Mouse (Mus musculus) left cerebral cortex, postnatal 4 days (tissue): ENCODE measurements around the gene Dhfr. TPM values are rescaled to one million over a fixed set of nuclear protein-coding genes. Genes with fewer than 3 reads are reported as not detected.

ENCODE experiments used
- DNase-seq: peaks from one replicate; pipeline ENCODE4 v3.0.0-alpha.2; 2022
- intact Hi-C: fragments of 180-260 bp; cut with DNase I; formaldehyde crosslinking; loops from one replicate; pipeline ENCODE4 v1.15.1; 2025
- total RNA-seq, 2 experiments: library from RNA; stranded (reverse); gene quantifications; 2 replicates each; pipeline ENCODE4 v1.2.3; 2021

Dhfr gene
- 1 to 10 TPM; 1.8 to 2.1 TPM for total RNA-seq

DNA sequence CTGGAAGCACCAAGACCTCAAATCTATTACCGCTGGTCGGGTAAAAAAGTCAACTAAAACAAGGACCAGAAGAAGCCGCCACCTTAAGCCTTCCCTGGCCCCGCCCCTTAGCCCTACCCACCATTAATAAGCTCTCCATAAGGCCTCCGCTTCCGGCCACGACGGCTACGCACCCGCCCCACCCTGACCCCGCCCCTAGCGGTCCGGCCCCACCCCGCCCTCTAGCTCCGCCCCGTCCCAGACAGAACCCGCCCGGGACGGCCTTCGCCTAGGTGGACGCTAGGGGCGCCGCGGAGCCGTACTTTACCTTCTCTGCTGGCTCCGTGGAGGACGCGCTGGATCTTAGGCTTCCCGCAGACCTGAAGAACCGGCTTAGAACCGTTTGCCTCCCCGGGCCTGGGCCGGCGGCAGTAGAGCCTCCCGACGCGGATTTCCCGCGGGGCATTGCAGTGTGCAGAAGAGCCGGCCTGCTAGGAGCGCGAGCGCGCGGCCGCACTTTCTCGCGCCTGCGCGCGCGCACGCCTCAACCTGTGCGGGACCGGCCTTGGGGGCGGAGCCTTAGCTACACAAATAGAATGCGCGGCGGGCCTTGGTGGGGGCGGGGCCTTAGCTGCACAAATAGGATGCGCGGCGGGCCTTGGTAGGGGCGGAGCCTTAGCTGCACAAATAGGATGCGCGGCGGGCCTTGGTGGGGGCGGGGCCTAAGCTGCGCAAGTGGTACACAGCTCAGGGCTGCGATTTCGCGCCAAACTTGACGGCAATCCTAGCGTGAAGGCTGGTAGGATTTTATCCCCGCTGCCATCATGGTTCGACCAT lies at the start of gene Dhfr, which contains the start of gene Msh3:
TSS of gene Dhfr (plus strand) at position 271 of the 816 bp plus-strand sequence.
TSS of gene Msh3 (minus strand) at position 548 of the 816 bp plus-strand sequence.
- intact Hi-C loops = loop anchor here (5.0 kb wide), 2 partner anchors 128 to 388 kb away; partner anchors contain the start of gene Fam151b
- DNase-seq = peak; percentile 99

DNA sequence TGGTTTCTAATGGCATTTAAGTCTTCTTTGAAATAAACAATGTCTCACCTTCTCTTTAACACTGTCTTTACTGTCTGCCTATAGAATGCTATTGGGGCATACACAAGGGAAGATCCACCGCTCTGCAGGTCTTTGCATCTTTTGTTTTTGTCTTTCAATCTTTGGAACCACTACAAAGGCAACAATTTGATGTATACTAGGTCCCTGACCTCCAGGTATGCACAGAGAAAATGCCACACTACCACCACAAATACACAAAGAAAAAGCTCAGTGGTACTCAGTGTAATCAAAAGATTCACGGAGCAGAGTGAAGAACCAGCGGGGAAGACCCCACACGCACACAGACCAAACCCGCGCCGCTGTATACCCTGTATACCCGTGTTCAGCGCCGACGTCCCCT lies 48.8 kb upstream of the Dhfr start, which contains the start of gene Gm20379:
TSS of gene Gm20379 (plus strand) at position 301 of the 400 bp plus-strand sequence.
- intact Hi-C loops = no loop called here

DNA sequence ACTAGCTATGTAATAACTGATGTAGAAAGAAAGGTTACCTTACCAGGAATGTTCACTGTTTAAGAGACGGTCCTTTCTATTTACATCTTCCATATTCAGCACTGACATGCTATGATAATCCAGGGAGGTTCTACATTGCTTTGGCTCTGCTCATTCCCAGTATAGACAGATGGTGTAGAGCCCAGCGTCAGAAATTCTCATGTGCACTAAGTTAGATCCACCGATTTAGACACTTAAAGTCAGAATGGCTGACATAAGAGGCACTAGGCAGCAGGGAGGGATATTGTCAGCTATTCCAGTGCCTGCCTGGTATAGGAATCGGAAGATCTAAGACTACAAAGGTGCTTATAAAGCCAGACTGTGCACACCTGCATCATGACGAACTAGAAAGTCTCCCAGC lies 39.9 kb upstream of the Dhfr start:
- intact Hi-C loops = no loop called here
- no peak for DNase-seq

More for the DNA sequence above, 48.8 kb upstream of the Dhfr start, which contains the start of gene Gm20379:
- no peak for DNase-seq

DNA sequence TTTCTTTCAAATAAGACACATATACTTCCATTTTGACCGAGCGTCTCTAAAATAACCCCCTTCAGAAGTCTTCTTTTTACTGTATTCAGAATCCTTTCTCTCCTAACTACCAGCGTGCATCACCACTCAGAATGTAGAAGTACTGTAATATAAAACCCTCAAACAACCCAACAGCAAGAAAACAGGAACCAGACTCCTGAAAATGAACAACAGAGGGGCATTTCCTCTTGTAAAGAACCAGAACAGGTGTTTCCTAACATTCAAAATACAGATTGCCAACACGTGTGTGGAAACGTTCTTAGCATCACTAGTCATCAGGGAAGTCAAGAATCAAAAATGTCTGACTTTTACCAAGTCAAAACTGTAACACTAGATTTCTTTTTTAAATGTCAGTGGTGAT lies 33.8 kb upstream of the Dhfr start:
- DNase-seq = no peak
- intact Hi-C loops = no loop called here

DNA sequence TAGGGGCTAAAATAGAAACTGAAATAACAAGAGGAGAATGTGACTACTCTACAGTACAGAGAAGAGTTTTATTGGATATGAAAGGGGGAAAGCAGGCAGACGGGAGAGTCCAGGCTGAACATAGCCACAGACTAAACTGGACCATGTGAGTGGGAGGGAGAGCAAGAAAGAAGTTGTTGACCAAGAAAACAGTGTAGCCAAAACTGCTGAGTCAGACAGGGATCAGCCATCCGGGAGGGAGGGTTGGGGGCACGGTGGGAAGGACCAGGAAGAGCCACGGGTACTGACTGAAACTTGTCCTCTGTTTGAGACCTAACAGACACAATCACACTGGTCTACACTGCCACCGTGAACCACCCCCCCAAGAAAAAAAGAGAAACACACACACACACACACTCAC lies 28.5 kb upstream of the Dhfr start:
- no peak for DNase-seq
- intact Hi-C loops = no loop called here

DNA sequence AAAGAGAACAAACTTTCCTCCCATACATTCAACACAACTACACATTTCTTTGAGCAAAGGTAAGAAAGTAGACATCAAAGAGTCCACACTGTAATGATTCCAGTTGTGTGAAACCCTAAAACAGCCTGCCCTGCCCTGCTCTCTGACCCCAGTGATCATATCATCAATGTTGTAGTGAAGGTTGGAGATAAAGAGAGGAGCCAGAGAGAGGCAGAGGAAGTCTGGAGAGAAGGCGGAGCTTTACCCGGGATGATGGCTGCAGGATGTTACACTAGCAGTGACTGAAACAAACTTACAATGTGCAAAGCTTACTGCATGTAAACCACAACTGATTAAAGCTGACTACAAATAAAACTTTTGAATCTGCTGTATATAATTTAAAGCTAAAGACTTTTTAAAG lies 26.5 kb upstream of the Dhfr start:
- intact Hi-C loops = no loop called here
- no peak for DNase-seq

DNA sequence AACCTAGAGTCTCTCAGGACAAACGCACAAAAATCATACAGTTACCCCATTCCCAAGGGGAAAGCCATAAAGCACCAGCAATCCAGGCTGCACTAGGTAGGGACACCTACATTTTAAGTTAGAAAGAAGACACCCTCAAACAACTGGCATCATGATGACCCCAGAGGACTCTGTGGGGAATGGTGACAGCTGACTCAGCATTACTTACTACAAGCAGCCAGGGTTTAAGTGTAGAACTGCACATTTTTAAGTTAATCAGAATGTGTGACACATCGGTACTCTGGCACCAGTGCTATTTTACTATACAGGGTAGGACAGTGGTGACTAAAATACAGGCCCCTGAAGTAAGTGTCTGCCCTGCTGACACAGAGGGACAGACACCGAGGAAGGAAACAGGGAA lies 23.9 kb upstream of the Dhfr start:
- intact Hi-C loops = loop anchor here (5.0 kb wide), 1 partner anchor 523 kb away; the partner anchor contains the start of gene Zcchc9
- no peak for DNase-seq

DNA sequence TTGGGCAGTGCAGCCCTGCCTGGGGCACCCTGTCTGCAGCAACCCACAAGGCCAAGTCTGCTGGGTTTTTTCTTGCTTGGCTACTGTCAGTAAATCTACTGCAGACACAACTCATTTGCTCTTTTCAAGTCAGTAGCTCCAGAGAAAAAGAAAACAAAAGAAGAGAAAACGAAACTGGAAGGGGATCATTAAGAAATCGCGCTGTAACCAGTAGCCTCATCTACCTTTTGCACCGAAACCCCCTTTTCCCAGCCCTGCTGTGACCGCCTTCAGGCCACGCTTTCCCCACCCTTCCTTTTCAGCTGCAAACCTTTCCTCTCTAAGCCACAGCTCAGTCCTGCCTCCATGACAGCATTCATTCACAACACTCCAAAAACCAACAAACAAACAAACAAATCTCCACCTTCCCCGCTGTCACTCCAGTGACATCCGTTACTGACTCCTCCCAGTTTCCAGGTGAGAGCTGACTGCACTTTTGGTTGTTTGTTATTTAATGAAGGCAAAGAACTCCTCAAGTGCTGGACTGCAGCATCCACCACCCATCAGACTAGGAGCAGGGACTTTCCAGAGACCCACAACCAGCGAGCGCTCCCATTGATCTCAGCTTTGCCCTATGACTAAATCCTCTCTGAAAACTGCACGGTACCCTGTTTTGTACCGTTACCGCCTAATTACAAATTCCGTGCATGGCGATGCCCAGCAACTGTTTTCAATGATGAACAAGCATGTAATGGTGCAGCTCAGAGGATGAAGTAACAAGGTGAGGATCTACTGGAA lies 22.2 kb upstream of the Dhfr start:
- intact Hi-C loops = loop anchor here (5.0 kb wide), 1 partner anchor 525 kb away; the partner anchor contains the start of gene Zcchc9
- no peak for DNase-seq

DNA sequence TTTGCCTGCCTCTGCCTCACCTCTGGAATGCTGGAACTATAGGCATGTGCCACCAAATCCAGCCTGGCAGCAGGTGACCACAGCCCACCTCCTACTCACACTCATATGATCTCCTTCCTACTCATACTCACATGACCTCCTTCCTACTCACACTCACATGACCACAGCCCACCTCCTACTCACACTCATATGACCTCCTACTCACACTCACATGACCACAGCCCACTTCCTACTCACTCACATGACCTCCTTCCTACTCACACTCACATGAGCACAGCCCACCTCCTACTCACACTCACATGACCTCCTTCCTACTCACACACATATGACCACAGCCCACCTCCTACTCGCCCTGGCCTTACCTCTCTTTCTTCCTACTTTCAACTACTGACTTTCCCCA lies 17.7 kb upstream of the Dhfr start:
- DNase-seq = no peak
- intact Hi-C loops = loop anchor here (5.0 kb wide), 2 partner anchors 205 to 425 kb away; partner anchors contain the start of gene Rasgrf2

DNA sequence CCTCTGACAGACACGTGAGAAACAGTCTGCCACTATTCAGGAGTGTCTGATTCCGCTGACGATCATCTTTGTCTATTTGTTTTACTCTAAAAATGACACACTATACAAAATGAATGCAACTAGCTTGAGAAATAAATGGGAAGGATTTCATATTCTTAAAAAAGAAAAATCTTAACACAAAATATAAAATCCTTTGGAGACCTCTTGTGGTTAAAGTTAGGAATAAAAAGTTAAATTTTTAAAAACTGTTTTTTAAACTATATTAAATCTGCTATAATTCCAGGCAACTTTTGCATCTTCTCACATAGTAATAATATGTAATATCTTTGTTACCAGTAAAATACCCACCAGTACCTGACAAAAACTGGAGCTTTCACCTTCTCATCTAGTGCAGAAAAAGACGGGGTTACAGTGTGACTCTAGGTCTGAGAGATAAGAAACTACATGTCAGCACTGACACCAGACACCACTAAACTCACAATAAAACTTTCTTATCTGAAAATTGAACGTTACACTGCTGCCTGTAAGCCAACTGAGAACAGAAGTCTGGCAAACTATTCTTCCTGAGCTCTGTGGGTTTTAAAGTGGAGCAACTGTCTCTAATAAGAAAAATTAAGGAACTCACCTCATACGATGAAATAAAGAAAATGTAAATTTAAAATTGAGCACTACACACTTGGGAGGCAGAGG lies 16.6 kb upstream of the Dhfr start:
- no peak for DNase-seq

DNA sequence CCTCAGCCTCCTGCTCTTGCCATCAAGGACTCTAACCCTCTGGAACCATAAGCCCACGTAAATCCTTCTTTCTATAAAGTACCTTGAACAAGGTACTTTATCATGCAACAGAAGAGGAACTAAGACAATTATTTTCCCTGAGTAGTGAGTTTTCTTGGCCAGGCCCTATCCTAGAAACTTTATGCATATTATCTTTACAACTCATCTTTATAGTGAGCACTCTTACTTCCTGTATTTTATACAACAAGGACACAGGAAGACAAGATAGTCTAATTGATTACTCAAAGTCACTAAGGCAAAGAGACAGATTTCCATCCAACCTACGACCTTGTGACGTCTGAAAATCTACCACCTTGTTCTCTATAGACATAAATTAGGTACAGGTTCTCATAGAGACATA lies 14.7 kb upstream of the Dhfr start:
- intact Hi-C loops = loop anchor here (5.0 kb wide), 2 partner anchors 207 to 427 kb away; partner anchors contain the start of gene Rasgrf2

More for the DNA sequence above, 16.6 kb upstream of the Dhfr start:
- intact Hi-C loops = loop anchor here (5.0 kb wide), 2 partner anchors 206 to 426 kb away; partner anchors contain the start of gene Rasgrf2

DNA sequence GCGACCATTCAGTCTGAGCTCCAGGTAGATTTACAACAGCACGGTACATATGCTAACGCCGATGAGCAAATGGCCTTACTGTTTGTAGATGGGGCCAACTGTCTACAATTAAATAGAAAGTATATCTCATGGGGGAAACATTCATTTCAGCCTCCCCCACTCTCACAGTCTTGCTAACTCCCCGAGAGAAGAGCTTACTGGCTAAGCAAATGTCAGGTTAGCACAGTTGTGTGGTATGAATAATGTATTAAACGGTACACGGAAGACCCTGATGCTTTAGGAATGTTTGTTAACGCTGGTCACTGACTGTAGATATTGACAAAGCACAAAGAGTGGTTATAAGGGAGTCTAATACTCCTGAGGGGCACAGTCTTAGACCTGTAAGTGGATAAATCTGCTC lies 10.5 kb upstream of the Dhfr start:
- no peak for DNase-seq
- intact Hi-C loops = no loop called here

More for the DNA sequence above, 14.7 kb upstream of the Dhfr start:
- no peak for DNase-seq

DNA sequence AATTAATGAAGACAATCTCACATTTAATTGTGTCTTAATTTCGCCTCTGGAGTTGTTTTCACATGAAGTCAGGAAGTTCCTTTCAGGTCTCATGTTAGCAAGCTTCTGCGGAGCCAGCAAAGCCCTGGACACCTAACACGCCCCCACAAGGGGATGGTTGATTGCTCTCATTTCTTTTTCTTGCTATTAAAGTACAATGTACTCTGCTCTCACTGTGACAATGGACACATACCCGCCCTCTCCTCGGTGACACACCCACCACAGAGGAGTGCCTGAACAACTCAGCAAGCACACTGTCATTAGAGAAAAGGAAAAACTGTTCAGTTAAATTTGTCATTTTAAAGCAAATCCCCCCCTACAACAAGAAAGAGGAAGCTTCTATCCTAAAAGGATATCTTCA lies 8.2 kb upstream of the Dhfr start:
- intact Hi-C loops = no loop called here
- DNase-seq = no peak

DNA sequence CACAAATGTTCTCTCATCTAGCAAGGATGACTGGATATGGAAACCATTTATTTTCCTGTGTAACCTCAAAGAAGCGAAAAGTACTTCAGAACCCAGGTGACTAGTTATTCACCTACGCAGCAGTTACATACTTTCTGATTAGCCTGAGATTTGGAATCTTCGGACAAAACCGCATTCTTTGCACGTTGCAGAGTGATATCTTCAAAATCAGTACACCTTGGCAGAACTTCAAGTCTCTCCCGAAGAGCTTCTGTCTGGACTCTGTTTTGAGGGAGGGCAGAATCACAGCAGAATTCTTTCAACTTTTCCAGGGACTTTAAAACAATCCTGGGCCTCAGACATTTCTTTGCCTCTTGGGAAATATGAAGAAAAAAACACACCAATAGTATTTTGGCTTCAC lies 3.4 kb upstream of the Dhfr start:
- no peak for DNase-seq
- intact Hi-C loops = no loop called here

DNA sequence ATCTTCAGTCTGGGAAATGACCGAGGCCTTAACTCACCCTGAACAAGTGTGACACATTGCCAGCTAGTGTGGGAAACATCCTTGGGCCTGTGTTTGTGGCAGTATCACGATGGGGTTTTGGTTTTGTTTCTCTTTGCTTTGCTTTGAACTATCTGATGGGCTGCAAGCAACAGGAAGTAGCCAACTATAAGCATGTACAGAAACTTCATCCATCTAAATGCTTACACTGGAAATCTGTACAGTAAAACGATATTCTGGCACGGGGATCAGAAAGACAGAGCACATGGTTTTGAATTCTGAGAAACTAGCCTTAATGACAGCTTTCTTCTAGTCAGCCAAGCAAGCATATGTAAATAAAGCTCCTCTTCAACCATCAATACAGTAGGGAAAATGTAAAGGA lies 570 bp upstream of the Dhfr start:
- intact Hi-C loops = no loop called here

DNA sequence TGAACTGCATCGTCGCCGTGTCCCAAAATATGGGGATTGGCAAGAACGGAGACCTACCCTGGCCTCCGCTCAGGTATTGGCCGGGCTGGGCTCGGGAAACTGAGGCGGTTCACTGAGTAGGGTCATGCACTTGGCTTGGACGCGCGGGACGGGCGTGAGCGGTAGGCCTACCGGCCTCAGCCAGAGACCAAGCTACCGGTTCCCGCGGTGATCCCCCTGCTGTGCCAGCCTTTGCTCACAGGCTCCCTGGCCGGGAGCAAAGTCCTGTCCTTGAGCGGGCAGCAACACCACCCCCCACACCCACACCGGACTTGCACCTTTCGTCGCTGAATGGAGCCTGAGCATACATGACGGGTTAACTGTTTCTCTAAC lies 732 bp downstream of the Dhfr start:
- intact Hi-C loops = loop anchor here (5.0 kb wide), 2 partner anchors 127 to 387 kb away; partner anchors contain the start of gene Fam151b
- peak; percentile 62 for DNase-seq

More for the DNA sequence above, 570 bp upstream of the Dhfr start:
- no peak for DNase-seq

DNA sequence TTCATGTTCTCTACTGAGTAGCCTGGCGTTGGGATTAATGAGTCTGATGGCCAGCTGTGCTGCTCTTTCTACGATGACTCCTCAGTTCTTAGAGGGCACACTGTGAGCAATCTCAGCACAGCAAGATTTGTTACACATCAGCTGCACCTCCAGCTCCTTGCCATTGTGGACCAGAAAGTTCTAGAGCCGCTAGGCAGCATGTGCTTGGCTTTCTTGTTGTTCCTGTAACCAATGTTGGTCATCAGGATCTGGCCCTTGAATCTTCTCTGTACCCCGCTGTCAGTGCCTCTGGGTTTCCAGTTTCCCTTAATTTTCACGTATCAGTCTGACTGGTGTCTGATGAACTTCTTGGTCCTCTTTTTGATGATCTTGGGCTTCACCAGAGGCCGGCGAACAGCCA lies 1.9 kb downstream of the Dhfr start:
- intact Hi-C loops = loop anchor here (5.0 kb wide), 2 partner anchors 126 to 386 kb away; partner anchors contain the start of gene Fam151b
- no peak for DNase-seq

DNA sequence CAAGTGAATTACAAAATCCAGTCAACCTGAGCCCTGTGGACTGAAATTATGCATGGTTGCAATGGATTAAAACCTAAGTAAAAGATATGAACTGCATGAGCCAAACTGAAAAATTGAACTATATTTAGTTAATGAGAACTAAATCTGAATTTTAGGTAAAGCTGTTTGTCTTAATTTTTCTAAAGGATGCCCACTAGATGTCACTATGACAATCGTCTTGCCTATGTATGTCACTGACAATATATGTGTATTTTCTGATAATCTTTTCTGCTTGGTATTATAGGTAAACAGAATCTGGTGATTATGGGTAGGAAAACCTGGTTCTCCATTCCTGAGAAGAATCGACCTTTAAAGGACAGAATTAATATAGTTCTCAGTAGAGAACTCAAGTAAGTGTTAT lies 3.1 kb downstream of the Dhfr start:
- intact Hi-C loops = loop anchor here (5.0 kb wide), 2 partner anchors 125 to 385 kb away; partner anchors contain the start of gene Fam151b
- DNase-seq = no peak

DNA sequence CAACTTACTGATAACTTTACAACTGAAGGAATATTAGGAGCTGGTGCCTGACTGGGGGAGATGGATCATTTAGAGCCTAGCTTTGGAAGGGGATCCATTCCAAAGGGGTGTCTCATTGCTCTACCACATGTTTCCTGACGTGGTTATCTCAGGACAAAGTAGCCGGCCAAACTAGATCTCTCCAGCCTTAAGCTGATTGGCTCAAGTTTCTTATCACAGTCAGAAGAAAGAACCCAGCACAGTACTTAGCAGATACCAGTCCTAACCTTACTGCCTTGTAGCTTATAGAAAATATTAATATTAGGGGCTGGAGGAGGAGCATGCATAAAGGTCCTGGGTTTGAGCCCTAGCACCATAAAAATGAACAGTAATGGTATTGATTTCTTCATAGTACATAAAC lies 7.1 kb downstream of the Dhfr start:
- DNase-seq = no peak
- intact Hi-C loops = no loop called here

DNA sequence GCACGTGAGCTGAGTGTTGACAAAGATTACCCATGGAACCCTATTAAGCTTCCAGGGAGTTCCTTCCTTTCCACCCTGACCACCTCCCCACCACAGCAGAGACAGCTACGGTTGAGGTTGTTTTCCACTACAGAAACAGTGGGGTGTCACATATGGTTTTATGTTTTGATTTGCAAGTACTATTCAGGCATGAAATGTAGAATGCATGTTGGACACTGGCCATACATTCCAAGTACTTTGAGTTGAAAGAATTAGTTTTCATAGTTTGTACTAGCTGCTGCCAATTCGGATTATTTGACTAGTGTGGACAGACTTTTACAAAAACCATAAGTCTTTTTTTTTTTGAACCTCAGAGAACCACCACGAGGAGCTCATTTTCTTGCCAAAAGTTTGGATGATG lies 10.8 kb downstream of the Dhfr start:
- no peak for DNase-seq
- intact Hi-C loops = no loop called here
